Mouse (Mus musculus) olfactory bulb, adult 2 months (tissue): ENCODE measurements around the gene Myo1h. TPM values are rescaled to one million over a fixed set of nuclear protein-coding genes. Genes with fewer than 3 reads are reported as not detected.

ENCODE experiments used
- H3K27ac ChIP-seq: fragments of 200-500 bp; 2 replicates; pipeline ENCODE4 v1.5.1; 2012; ENCODE audit warnings: low read depth, low read length; ENCODE audit not compliant: insufficient read depth
- H3K4me1 ChIP-seq: fragments of 200-500 bp; 2 replicates; pipeline ENCODE4 v1.6.1; 2012; ENCODE audit warnings: low read length; ENCODE audit not compliant: control insufficient read depth, insufficient read depth
- H3K4me3 ChIP-seq: fragments of 200-500 bp; 2 replicates; pipeline ENCODE4 v1.5.1; 2012; ENCODE audit warnings: mild to moderate bottlenecking, low read depth, low read length, moderate library complexity; ENCODE audit not compliant: insufficient read depth
- CTCF ChIP-seq: fragments of 200-500 bp; IDR thresholded peaks from 2 replicates; pipeline ENCODE4 v1.5.1; 2012; ENCODE audit warnings: low read depth, mild to moderate bottlenecking, low read length, moderate library complexity; ENCODE audit not compliant: insufficient read depth
- POLR2A ChIP-seq: fragments of 200-500 bp; IDR thresholded peaks from 2 replicates; pipeline ENCODE4 v1.6.1; 2012; ENCODE audit warnings: mild to moderate bottlenecking, low read depth, low read length, moderate library complexity; ENCODE audit not compliant: insufficient read depth
- WGBS: fragments of 180-500 bp; shearing (Covaris S2); methylation state at CpG from one replicate; pipeline ENCODE4 v1.1.7; 2018; 5-methylcytosine and 5-hydroxymethylcytosine counted together
- polyA plus RNA-seq: library from polyadenylated mRNA; stranded (reverse); fragments of >200 nt; gene quantifications from 2 replicates; pipeline ENCODE4 v1.2.4, GENCODE M21; 2012; ENCODE audit warnings: low replicate concordance; ENCODE audit not compliant: missing spikeins, insufficient read depth, insufficient read length

The Myo1h gene
- polyA plus RNA-seq, 1 experiment, result not detected

DNA sequence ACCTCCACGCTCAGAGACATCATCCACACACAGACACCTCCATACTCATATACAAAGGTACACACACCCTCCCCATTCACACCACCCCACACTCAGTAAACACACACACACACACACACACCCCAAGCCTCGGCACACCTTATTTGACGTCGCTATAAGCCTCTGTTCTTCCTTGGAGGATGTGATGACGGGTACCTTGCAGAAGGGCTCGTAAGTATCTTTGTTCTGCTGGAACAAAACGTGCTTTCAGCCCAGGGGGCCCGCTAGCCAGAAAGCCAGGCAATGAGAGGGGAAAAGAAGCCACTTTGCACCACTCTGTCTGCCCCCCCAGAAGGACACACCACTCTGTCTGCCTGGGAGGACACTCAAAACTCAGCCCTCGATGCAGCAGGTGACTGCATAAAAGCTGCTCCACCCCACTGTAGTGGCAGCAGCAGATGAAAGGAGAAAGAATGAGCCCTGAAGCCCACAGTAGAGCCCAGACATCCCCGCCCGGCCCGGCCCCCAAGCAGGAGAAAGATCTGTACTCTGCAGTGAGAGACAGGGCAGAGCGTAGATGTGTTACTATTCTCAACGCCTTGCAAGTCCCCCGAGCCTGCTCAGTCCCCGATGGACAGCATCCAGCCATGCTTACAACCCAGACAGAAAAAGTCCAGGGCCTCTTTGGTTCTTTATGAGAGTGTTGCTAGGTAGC, 80.0 kb downstream of the Myo1h start:
- Histone ChIP-seq H3K4me3 (no peak overlapping the region), H3K4me1 (peaks cover 23% of the 10 kb centered on the region), H3K27ac (no peak overlapping the region)
- TF ChIP-seq POLR2A (no peak), CTCF (no peak)
- WGBS, result 85% methylated on average over 16 of the region's 16 CpGs

DNA sequence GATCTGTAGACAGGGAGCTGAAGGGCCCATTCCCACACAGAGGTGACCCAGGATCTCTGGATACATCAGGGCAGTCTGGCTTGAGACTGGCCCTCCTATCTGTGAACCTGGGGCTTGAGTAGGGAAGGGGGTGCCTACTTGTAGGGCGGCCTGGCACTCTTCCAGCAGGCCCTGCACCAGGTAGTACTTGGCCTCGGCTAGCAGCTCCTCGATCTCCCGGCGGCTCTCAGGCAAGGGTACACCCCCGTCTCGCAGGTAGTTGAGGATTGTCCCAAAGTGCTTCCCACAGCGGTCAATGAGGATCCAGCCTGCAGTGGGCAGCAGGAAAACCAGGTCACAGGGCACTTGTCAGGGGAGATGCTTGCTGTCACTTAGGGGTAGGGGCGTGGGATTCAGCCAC, 81.0 kb downstream of the Myo1h start:
- 70% methylated on average over 9 of the region's 9 CpGs for WGBS
- peaks cover 25% of the 10 kb centered on the region for H3K4me1 ChIP-seq
- TF ChIP-seq CTCF (no peak), POLR2A (no peak)

GRCm38 (mm10) chr5:114370371-114370776, 81.4 kb downstream of the Myo1h start:
- WGBS, result 52% methylated on average over 9 of the region's 9 CpGs
- H3K27ac ChIP-seq, result no peak overlapping the region
- H3K4me1 ChIP-seq, result peaks cover 26% of the 10 kb centered on the region
- H3K4me3 ChIP-seq, result no peak overlapping the region
- TF ChIP-seq POLR2A (no peak), CTCF (no peak)

More for the DNA sequence above, 81.0 kb downstream of the Myo1h start:
- Histone ChIP-seq H3K27ac (no peak overlapping the region), H3K4me3 (no peak overlapping the region)

DNA sequence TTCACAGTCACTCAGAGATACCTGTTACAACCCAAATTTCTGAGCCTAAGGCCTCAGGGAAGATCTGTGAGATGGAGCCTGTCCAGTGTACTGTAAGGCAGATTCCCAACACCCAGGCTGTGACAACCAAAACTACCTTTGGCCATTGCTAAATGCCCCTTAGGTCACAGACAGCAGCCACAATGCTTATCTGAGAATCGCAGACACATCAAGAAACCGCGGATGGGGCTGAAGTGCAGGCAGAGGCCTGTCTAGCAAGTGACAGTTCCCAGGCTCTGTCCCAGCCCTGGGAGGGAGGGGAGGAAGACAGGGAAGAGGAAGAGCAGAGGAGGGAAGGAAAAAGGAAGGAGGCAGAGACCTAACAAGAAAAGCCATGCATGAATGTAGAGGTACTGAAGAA, 82.4 kb downstream of the Myo1h start:
- Histone ChIP-seq H3K4me3 (no peak overlapping the region), H3K27ac (no peak overlapping the region), H3K4me1 (peaks cover 32% of the 10 kb centered on the region)
- WGBS, result 91% methylated on average over 3 of the region's 3 CpGs
- TF ChIP-seq POLR2A, result no peak
- TF ChIP-seq CTCF, result no peak

DNA sequence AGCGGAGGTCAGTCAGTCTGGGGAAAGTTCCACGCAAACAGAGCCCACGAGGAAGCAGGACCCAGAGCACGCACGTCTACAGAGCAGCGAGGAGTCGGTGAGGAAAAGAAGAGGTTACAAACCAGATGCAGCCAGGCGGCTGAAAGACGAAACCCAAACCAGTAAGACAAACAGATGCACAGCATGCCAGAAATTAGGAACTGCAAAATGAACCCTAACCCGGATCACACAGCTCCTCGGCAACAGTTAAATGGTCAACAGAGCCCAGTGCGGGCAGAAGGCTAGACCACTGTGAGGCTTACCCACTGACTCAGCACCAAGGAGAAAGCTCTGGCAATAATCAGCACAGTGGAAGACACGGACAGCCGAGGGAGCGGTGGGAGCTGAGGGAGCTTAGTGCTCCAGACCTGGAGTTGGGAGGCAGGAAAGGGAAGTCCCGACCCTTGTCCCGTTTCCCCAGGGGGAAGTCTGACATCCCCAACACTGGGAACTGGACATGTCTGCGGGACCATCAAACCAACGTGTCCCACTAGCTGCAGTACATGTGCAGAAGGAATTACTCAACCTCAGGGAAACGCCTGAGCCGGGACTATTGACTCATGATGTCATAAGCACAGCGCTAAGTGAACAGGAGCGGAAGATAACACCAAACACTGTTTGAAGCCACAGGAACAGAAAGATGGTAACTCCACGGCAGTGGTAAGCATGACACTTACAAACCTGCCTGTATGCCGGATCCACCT, 82.9 kb downstream of the Myo1h start:
- H3K4me1 ChIP-seq, result peaks cover 33% of the 10 kb centered on the region
- H3K4me3 ChIP-seq, result no peak overlapping the region
- TF ChIP-seq CTCF, result no peak
- no peak for TF ChIP-seq POLR2A
- 83% methylated on average over 25 of the region's 25 CpGs for WGBS
- H3K27ac ChIP-seq, result no peak overlapping the region

DNA sequence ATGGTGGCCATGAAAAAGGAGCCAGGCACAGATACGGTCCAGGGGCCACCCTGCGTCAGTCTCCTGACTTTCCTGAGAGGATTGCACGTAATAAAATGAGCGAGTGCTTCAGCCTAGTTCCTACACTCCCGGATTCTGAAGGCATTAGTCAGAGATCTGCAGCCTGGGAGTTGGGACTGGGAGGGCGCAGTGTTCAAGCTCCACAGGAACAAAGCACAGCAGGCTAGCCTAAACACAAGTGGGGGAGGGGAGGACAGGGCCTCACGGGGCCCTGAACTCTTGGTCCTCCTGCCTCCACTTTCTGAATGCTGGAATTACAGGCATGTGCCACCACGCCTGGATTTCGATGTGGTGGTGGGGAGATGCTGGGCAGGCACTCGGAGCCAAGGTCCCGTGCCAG, 83.6 kb downstream of the Myo1h start:
- no peak for TF ChIP-seq POLR2A
- TF ChIP-seq CTCF, result no peak
- 55% methylated on average over 11 of the region's 11 CpGs for WGBS
- H3K4me1 ChIP-seq, result peaks cover 38% of the 10 kb centered on the region
- no peak overlapping the region for H3K27ac ChIP-seq
- no peak overlapping the region for H3K4me3 ChIP-seq

- no peak for TF ChIP-seq POLR2A
- TF ChIP-seq CTCF, result no peak
- Histone ChIP-seq H3K27ac (no peak overlapping the region), H3K4me3 (no peak overlapping the region), H3K4me1 (peaks cover 41% of the 10 kb centered on the region)
- WGBS, result 66% methylated on average over 11 of the region's 11 CpGs
These were observed 84.2 kb downstream of the Myo1h start for GRCm38 (mm10) chr5:114373174-114373573.

DNA sequence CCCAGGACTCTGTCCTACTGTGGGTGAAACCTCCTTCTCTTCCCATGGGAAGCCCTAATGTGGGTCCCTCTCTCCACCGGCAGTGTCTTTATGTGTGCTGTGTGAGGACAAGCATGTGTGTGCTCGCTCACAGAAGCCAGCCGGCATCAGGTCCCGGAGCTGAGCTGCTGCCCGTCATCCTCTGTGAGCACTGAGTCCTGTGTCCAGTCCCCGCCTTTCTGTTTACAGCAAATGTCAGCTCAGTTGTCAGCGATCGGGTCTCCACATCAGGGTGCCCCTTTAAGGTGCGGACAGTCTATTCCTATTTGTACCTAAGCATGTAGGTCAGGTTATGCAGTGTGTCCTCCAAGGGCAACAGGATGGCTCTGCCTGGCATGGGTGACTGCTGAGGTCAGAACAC, 84.6 kb downstream of the Myo1h start:
- 92% methylated on average over 9 of the region's 9 CpGs for WGBS
- H3K27ac ChIP-seq, result no peak overlapping the region
- no peak for TF ChIP-seq POLR2A
- TF ChIP-seq CTCF, result no peak
- no peak overlapping the region for H3K4me3 ChIP-seq
- H3K4me1 ChIP-seq, result peaks cover 43% of the 10 kb centered on the region
